Mouse (Mus musculus) forebrain, postnatal 0 days (tissue): ENCODE measurements around the gene Krt86. TPM values are rescaled to one million over a fixed set of nuclear protein-coding genes. Genes with fewer than 3 reads are reported as not detected.

Experiments used
- ATAC-seq: fragments of 200-750 bp; cut with Nextera tagmentation; 2 replicates; pipeline ENCODE4 v1.8.0; 2017; ENCODE audit warnings: mild to moderate bottlenecking, moderate library complexity
- DNase-seq: peaks from one replicate; pipeline ENCODE4 v3.0.0-alpha.2; 2015
- H3K27ac ChIP-seq: fragments of 300-500 bp; sonication (generic); 2 replicates; pipeline ENCODE4 v1.5.1; 2014; ENCODE audit warnings: low read depth, mild to moderate bottlenecking, antibody characterized with exemption, low read length, moderate library complexity, mixed read lengths
- H3K27me3 ChIP-seq: fragments of 300-500 bp; sonication (generic); 2 replicates; pipeline ENCODE4 v1.6.1; 2014; ENCODE audit warnings: mild to moderate bottlenecking, low read length, mixed read lengths; ENCODE audit not compliant: insufficient read depth
- H3K36me3 ChIP-seq: fragments of 300-500 bp; sonication (generic); 2 replicates; pipeline ENCODE4 v1.6.1; 2014; ENCODE audit warnings: mild to moderate bottlenecking, moderate library complexity; ENCODE audit not compliant: insufficient read depth
- H3K4me1 ChIP-seq: fragments of 300-500 bp; sonication (generic); 2 replicates; pipeline ENCODE4 v1.6.1; 2014; ENCODE audit warnings: antibody characterized with exemption; ENCODE audit not compliant: insufficient read depth
- H3K4me2 ChIP-seq: fragments of 300-500 bp; sonication (generic); 2 replicates; pipeline ENCODE4 v1.6.1; 2014; ENCODE audit warnings: low read depth, mild to moderate bottlenecking, moderate library complexity
- H3K4me3 ChIP-seq: fragments of 300-500 bp; sonication (generic); 2 replicates; pipeline ENCODE4 v1.5.1; 2014; ENCODE audit warnings: low read depth, low read length, mixed read lengths
- H3K9ac ChIP-seq: fragments of 300-500 bp; sonication (generic); 2 replicates; pipeline ENCODE4 v1.6.1; 2014; ENCODE audit warnings: mild to moderate bottlenecking
- H3K9me3 ChIP-seq: fragments of 300-500 bp; sonication (generic); 2 replicates; pipeline ENCODE4 v1.6.1; 2016; ENCODE audit warnings: low read length
- CTCF ChIP-seq: sonication (generic); IDR thresholded peaks from 2 replicates; pipeline ENCODE4 v1.5.1; 2016; ENCODE audit warnings: antibody characterized with exemption, control low read depth, low read depth
- WGBS: fragments of 180-500 bp; shearing (Covaris S2); extraction: QIAGEN DNeasy Blood & Tissue Kit; methylation state at CpG from one replicate; pipeline ENCODE4 v1.1.7; 2014; 5-methylcytosine and 5-hydroxymethylcytosine counted together
- polyA plus RNA-seq: library from polyadenylated mRNA; unstranded; fragments of >200 nt; fragmentation: Nextera tagmentation; extraction: Ambion mirVana; gene quantifications from 2 replicates; pipeline ENCODE4 v1.2.1, GENCODE M21; 2015
- total RNA-seq: library from RNA; depleted of rRNA; stranded (reverse); fragments of >200 nt; gene quantifications from 2 replicates; pipeline ENCODE4 v1.2.3, GENCODE M21; 2014

The Krt86 gene
- total and polyA plus RNA-seq, 2 experiments from 2014 or later, result 0.14 to 0.19 TPM

DNA sequence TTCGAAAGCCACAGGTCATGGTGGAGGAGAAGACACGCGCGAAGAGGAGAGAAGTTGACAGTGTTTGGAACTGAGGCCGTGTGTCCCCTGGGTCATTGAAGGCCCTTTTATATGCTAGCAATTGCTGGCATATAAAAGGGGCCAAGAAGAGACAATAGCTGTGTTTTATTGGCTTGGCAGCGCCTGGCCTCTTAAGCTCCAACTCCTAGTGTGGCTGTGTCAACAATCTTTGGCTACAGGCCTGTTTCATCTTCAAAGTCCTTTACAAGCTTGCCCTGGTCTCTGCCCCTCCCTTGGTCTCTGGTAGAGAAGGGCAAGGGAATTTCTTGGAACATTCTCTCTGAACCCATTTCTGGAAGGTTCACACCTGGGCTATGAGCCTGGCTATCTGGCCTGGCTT, 18.2 kb downstream of the Krt86 start, which contains the start of gene Krt83:
TSS of gene Krt83 (minus strand) at position 82 of the 400 bp plus-strand sequence.
- TF ChIP-seq CTCF, result no peak
- DNase-seq, result no peak
- 39% methylated on average over 6 of the region's 6 CpGs for WGBS

DNA sequence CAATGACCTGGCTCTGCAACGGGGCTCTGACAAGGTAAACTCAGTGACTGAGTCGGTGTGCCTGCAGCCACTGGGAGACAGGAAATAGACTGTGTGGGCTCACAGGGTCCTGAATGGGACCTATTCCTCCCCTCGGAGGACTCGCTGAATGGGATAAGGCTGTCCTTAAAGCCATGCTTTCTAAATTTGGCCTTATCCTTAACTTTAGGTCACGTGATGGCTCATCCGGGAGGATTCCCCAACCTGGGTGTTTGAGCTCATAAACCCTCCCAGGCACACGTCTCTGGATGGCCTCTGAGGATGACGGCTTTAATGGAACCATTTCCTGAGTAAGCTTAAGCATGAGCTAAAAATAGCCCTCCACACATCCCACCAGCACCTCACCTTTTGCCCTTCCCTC, 19.4 kb downstream of the Krt86 start:
- H3K9ac ChIP-seq, result no peak overlapping the region
- H3K9me3 ChIP-seq, result no peaks in the 10 kb centered on the region
- 77% methylated on average over 8 of the region's 8 CpGs for WGBS
- no peak overlapping the region for H3K4me2 ChIP-seq
- no peaks in the 10 kb centered on the region for H3K27me3 ChIP-seq
- no peak overlapping the region for H3K4me3 ChIP-seq
- ATAC-seq (no peak), DNase-seq (no peak)
- H3K27ac ChIP-seq, result no peak overlapping the region
- no peaks in the 10 kb centered on the region for H3K4me1 ChIP-seq
- TF ChIP-seq CTCF, result no peak
- no peaks in the 10 kb centered on the region for H3K36me3 ChIP-seq

More for the DNA sequence above, 18.2 kb downstream of the Krt86 start, which contains the start of gene Krt83:
- H3K9me3 ChIP-seq, result no peaks in the 10 kb centered on the region
- H3K27ac ChIP-seq, result no peak within 1 kb of the TSS
- H3K36me3 ChIP-seq, result no peaks in the 10 kb centered on the region
- H3K4me2 ChIP-seq, result no peak within 1 kb of the TSS
- no peaks in the 10 kb centered on the region for H3K27me3 ChIP-seq
- ATAC-seq, result no peak
- no peaks in the 10 kb centered on the region for H3K4me1 ChIP-seq
- H3K9ac ChIP-seq, result no peak within 1 kb of the TSS
- H3K4me3 ChIP-seq, result no peak within 1 kb of the TSS

DNA sequence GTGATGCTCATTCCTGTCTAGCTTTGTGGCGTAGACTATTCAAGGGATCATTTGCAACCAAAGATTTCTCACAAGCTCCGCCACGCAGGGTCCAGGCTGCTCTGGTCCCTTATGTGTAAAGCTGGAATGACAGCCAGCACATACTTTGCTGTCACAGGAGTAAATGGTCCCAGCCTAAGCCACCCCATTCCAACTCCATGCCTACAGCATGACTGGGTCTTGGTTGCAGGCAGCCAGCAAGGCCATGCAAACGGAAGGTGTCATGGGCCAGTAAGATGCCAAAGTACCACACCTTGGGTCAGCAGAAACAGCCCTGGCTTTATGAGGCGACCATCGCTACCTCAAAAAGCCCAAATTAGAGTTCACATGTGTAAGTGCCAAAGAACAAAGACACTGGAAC, 20.4 kb downstream of the Krt86 start:
- H3K9ac ChIP-seq, result no peak overlapping the region
- ATAC-seq, result no peak
- 91% methylated on average over 6 of the region's 6 CpGs for WGBS
- no peak for DNase-seq
- H3K27me3 ChIP-seq, result no peaks in the 10 kb centered on the region
- no peaks in the 10 kb centered on the region for H3K4me1 ChIP-seq
- TF ChIP-seq CTCF, result no peak
- H3K9me3 ChIP-seq, result no peaks in the 10 kb centered on the region
- H3K4me3 ChIP-seq, result no peak overlapping the region
- H3K4me2 ChIP-seq, result no peak overlapping the region
- H3K27ac ChIP-seq, result no peak overlapping the region
- no peaks in the 10 kb centered on the region for H3K36me3 ChIP-seq

DNA sequence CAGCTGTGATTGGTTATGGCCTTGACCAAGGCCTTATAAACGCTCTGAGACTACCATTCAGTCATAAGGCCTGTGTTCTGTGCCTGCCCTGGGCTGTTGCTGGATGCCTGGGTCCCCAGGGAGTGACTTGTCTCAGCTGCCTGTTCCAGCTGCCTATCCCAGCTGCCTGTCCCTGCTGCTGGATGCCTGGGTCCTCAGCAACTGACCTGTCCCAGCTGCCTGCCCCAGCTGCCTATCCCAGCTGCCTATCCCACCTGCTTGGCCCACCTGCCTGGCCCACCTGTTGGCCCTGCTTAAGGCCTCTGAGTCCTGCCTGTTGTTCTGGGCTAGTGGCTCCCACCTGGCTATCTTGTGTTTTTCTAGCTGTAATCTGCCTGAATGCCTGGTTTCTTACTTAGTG, 20.9 kb downstream of the Krt86 start:
- ATAC-seq (no peak), DNase-seq (no peak)
- TF ChIP-seq CTCF, result no peak
- Histone ChIP-seq H3K27ac (no peak overlapping the region), H3K27me3 (no peaks in the 10 kb centered on the region), H3K4me3 (no peak overlapping the region), H3K9me3 (no peaks in the 10 kb centered on the region), H3K4me1 (no peaks in the 10 kb centered on the region), H3K9ac (no peak overlapping the region), H3K4me2 (no peak overlapping the region), H3K36me3 (no peaks in the 10 kb centered on the region)
- WGBS, result 55% methylated on average over 1 of the region's 1 CpGs

DNA sequence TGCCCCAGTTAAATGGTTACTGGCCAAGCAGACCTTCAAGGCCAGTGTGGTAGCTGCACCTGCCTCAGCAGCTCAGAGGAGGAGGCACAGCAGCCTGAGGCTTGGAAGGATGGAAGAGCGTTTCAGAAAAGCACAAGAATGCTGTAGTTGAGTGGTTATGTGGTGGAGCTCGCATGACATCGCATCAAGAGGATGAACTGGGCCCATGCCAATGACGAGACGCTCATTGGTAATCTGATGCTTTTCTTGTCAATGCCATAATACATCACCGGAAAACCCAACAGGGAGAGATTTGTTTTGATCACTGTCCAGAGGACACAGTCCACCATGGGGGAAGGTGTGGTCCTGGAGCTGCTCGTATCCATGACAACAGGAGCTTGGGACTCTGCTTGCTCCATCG, 22.0 kb downstream of the Krt86 start:
- DNase-seq (no peak), ATAC-seq (no peak)
- 81% methylated on average over 8 of the region's 8 CpGs for WGBS
- H3K36me3 ChIP-seq, result no peaks in the 10 kb centered on the region
- no peak overlapping the region for H3K4me2 ChIP-seq
- no peaks in the 10 kb centered on the region for H3K9me3 ChIP-seq
- H3K9ac ChIP-seq, result no peak overlapping the region
- no peaks in the 10 kb centered on the region for H3K4me1 ChIP-seq
- H3K27me3 ChIP-seq, result no peaks in the 10 kb centered on the region
- TF ChIP-seq CTCF, result no peak
- H3K27ac ChIP-seq, result no peak overlapping the region
- H3K4me3 ChIP-seq, result no peak overlapping the region

DNA sequence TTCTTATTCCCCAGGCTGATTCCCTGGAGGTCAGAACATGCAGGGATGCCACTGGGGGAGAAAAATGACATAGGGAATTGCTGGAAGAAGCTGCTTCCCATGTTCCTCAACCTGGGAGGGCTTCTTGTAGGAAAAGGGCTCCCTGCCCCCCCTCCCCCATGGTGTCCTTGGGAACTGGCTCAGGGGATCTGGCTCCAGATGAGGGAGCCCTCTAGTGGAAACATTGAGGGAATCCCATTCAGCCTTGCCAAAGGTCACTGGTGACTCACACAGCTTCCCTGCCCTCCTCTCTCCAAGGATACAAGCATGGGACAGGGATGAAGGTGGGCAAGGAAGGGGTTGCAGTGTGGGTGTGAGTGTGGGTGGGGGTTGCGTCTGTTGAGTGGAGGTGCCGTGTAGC, 23.9 kb downstream of the Krt86 start:
- WGBS, result 79% methylated on average over 2 of the region's 2 CpGs
- Histone ChIP-seq H3K9me3 (no peaks in the 10 kb centered on the region), H3K27me3 (no peaks in the 10 kb centered on the region)

DNA sequence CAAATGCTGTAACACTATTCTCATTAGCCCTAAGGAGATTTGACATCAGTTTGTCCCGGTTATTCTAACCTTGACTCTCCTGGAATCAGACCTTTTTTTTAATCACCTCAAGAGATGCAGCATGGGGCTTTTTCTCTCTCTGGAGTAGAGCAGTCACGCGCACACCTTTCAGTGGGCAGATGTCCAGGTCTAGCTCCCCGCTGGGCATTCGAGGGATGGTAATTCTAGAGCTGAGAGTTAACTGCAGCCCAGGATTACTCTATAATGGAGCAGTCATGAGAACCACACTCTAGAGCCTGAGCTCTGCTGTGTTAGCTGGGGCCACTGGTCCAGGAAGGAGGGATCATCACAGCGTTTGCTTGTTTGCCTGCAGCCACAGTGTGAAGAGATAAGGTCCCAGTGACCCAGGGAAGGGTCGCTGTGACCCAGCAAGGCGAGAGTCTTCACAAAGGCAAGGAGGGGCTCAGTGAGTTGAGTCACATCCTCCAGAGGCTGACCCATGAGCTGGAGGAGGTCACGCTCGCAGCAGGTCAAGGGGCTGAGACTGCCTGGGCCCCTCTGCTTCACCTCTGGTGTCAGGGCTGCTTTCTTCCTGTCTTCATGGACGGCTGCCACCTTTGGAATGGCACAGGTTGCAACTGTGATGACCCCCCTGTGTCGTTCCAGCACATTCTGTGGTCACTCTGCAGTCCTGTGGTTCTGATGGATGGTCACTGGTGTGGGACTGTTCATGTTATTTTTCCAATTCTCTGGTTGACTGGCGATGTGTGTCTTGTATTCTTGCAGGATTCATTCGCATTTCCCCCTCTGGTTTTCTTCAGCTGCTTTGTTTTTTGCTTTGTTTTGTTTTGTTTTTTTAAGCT, 33.8 kb downstream of the Krt86 start:
- no peaks in the 10 kb centered on the region for H3K36me3 ChIP-seq
- DNase-seq (no peak), ATAC-seq (no peak)
- 75% methylated on average over 14 of the region's 14 CpGs for WGBS
- H3K4me3 ChIP-seq, result no peak overlapping the region
- no peaks in the 10 kb centered on the region for H3K9me3 ChIP-seq
- no peak overlapping the region for H3K27ac ChIP-seq
- H3K9ac ChIP-seq, result no peak overlapping the region
- no peaks in the 10 kb centered on the region for H3K4me1 ChIP-seq
- no peak for TF ChIP-seq CTCF
- H3K27me3 ChIP-seq, result no peaks in the 10 kb centered on the region
- H3K4me2 ChIP-seq, result no peak overlapping the region

More for the DNA sequence above, 23.9 kb downstream of the Krt86 start:
- Histone ChIP-seq H3K9ac (no peak overlapping the region), H3K27ac (no peak overlapping the region), H3K4me2 (no peak overlapping the region), H3K36me3 (no peaks in the 10 kb centered on the region), H3K4me3 (no peak overlapping the region), H3K4me1 (no peaks in the 10 kb centered on the region)
- no peak for DNase-seq
- TF ChIP-seq CTCF, result peak; percentile 53
- ATAC-seq, result no peak
